Mouse (Mus musculus) intestine, embryonic 14.5 days (tissue): ENCODE results near the gene Smg9. TPM values are rescaled to one million over a fixed set of nuclear protein-coding genes. Genes with fewer than 3 reads are reported as not detected.

ENCODE experiments used
- ATAC-seq: fragments of 200-750 bp; cut with Nextera tagmentation; replicated peaks from 2 replicates; pipeline ENCODE4 v1.8.0; 2017; ENCODE audit warnings: low read depth, moderate number of reproducible peaks, moderate TSS enrichment, moderate library complexity; ENCODE audit not compliant: low FRiP score, low TSS enrichment
- DNase-seq: peaks from one replicate; pipeline ENCODE4 v3.0.0-alpha.2; 2018; ENCODE audit warnings: low spot score
- H3K27ac ChIP-seq: fragments of 300-500 bp; sonication (generic); 2 replicates; pipeline ENCODE4 v1.5.1; 2014; ENCODE audit warnings: low read depth, mild to moderate bottlenecking, control low read depth
- H3K27me3 ChIP-seq: fragments of 300-500 bp; sonication (generic); replicated peaks from 2 replicates; pipeline ENCODE4 v1.6.1; 2014; ENCODE audit warnings: low read length, control low read depth; ENCODE audit not compliant: control insufficient read depth, insufficient read depth
- H3K36me3 ChIP-seq: fragments of 300-500 bp; sonication (generic); 2 replicates; pipeline ENCODE4 v1.6.1; 2014; ENCODE audit warnings: low read length, control low read depth; ENCODE audit not compliant: control insufficient read depth, insufficient read depth
- H3K4me1 ChIP-seq: fragments of 300-500 bp; sonication (generic); replicated peaks from 2 replicates; pipeline ENCODE4 v1.6.1; 2014; ENCODE audit warnings: low read length, control low read depth, mixed read lengths; ENCODE audit not compliant: control insufficient read depth, insufficient read depth
- H3K4me2 ChIP-seq: fragments of 300-500 bp; sonication (generic); 2 replicates; pipeline ENCODE4 v1.6.1; 2014; ENCODE audit warnings: low read length
- H3K4me3 ChIP-seq: fragments of 300-500 bp; sonication (generic); 2 replicates; pipeline ENCODE4 v1.5.1; 2014; ENCODE audit warnings: low read depth, low read length, control low read depth, mixed read lengths
- H3K9ac ChIP-seq: fragments of 300-500 bp; sonication (generic); 2 replicates; pipeline ENCODE4 v1.6.1; 2014; ENCODE audit warnings: mild to moderate bottlenecking, low read length
- H3K9me3 ChIP-seq: fragments of 300-500 bp; sonication (generic); 2 replicates; pipeline ENCODE4 v1.6.1; 2016; ENCODE audit warnings: low read length, control low read depth; ENCODE audit not compliant: control insufficient read depth
- WGBS: fragments of 180-500 bp; shearing (Covaris S2); extraction: QIAGEN DNeasy Blood & Tissue Kit; methylation state at CpG from one replicate; pipeline ENCODE4 v1.1.7; 2014; 5-methylcytosine and 5-hydroxymethylcytosine counted together
- polyA plus RNA-seq: library from polyadenylated mRNA; unstranded; fragments of >200 nt; fragmentation: Nextera tagmentation; extraction: Ambion mirVana; gene quantifications from 2 replicates; pipeline ENCODE4 v1.2.1, GENCODE M21; 2014

Gene Smg9
- polyA plus RNA-seq, 1 experiment from 2014 or later, result 24.5 TPM

GRCm38 (mm10) chr7:24382730-24383372, 16.6 kb upstream of the Smg9 start:
- Histone ChIP-seq H3K9ac (no peak overlapping the region), H3K27ac (no peak overlapping the region), H3K4me2 (no peak overlapping the region), H3K9me3 (no peaks in the 10 kb centered on the region), H3K4me1 (peaks cover 8% of the 10 kb centered on the region), H3K27me3 (no peaks in the 10 kb centered on the region), H3K36me3 (no peaks in the 10 kb centered on the region), H3K4me3 (no peak overlapping the region)
- ATAC-seq, result no peak
- DNase-seq, result no peak
- WGBS, result 71% methylated on average over 16 of the region's 16 CpGs

- H3K4me1 ChIP-seq, result peaks cover 8% of the 10 kb centered on the region
- WGBS, result 69% methylated on average over 6 of the region's 6 CpGs
- no peak overlapping the region for H3K27ac ChIP-seq
- no peaks in the 10 kb centered on the region for H3K9me3 ChIP-seq
- no peak for DNase-seq
- H3K4me3 ChIP-seq, result no peak overlapping the region
- H3K4me2 ChIP-seq, result no peak overlapping the region
- no peaks in the 10 kb centered on the region for H3K27me3 ChIP-seq
- H3K36me3 ChIP-seq, result no peaks in the 10 kb centered on the region
- ATAC-seq, result no peak
- H3K9ac ChIP-seq, result no peak overlapping the region
Observed at GRCm38 (mm10) chr7:24384070-24384469, 15.3 kb upstream of the Smg9 start.

- DNase-seq, result peak; percentile 89
- no peak overlapping the region for H3K9ac ChIP-seq
- no peak overlapping the region for H3K4me3 ChIP-seq
- WGBS, result 8% methylated on average over 11 of the region's 11 CpGs
- H3K4me1 ChIP-seq, result peaks cover 5% of the 10 kb centered on the region
- H3K27ac ChIP-seq, result no peak overlapping the region
- no peaks in the 10 kb centered on the region for H3K9me3 ChIP-seq
- no peaks in the 10 kb centered on the region for H3K36me3 ChIP-seq
- H3K4me2 ChIP-seq, result no peak overlapping the region
- H3K27me3 ChIP-seq, result no peaks in the 10 kb centered on the region
- 0 out of 2 replicates have a peak, but pooled peaks have one; percentile 33 for ATAC-seq
Observed at GRCm38 (mm10) chr7:24384827-24385226, 14.6 kb upstream of the Smg9 start.

- H3K27me3 ChIP-seq, result no peaks in the 10 kb centered on the region
- ATAC-seq, result no peak
- no peak overlapping the region for H3K9ac ChIP-seq
- no peak overlapping the region for H3K27ac ChIP-seq
- H3K4me3 ChIP-seq, result no peak overlapping the region
- H3K9me3 ChIP-seq, result no peaks in the 10 kb centered on the region
- H3K4me2 ChIP-seq, result no peak overlapping the region
- no peaks in the 10 kb centered on the region for H3K36me3 ChIP-seq
- 74% methylated on average over 10 of the region's 10 CpGs for WGBS
- no peak for DNase-seq
- peaks cover 14% of the 10 kb centered on the region for H3K4me1 ChIP-seq
Observed at GRCm38 (mm10) chr7:24387059-24387556, 12.3 kb upstream of the Smg9 start.

GRCm38 (mm10) chr7:24389516-24390187, 9.8 kb upstream of the Smg9 start:
- no peak for ATAC-seq

GRCm38 (mm10) chr7:24390512-24390911, 8.9 kb upstream of the Smg9 start:
- no peaks in the 10 kb centered on the region for H3K36me3 ChIP-seq
- H3K27ac ChIP-seq, result no peak overlapping the region
- no peak for ATAC-seq
- H3K9ac ChIP-seq, result no peak overlapping the region
- H3K4me3 ChIP-seq, result no peak overlapping the region
- H3K27me3 ChIP-seq, result no peaks in the 10 kb centered on the region
- WGBS, result 53% methylated on average over 7 of the region's 7 CpGs
- peaks cover 14% of the 10 kb centered on the region for H3K4me1 ChIP-seq
- no peak for DNase-seq
- no peak overlapping the region for H3K4me2 ChIP-seq
- H3K9me3 ChIP-seq, result no peaks in the 10 kb centered on the region

More at GRCm38 (mm10) chr7:24389516-24390187, 9.8 kb upstream of the Smg9 start:
- H3K4me1 ChIP-seq, result peaks cover 14% of the 10 kb centered on the region
- DNase-seq, result no peak
- no peaks in the 10 kb centered on the region for H3K9me3 ChIP-seq
- no peaks in the 10 kb centered on the region for H3K36me3 ChIP-seq
- H3K27ac ChIP-seq, result no peak overlapping the region
- no peak overlapping the region for H3K9ac ChIP-seq
- H3K4me2 ChIP-seq, result no peak overlapping the region
- no peak overlapping the region for H3K4me3 ChIP-seq
- no peaks in the 10 kb centered on the region for H3K27me3 ChIP-seq
- 55% methylated on average over 13 of the region's 13 CpGs for WGBS

- H3K9me3 ChIP-seq, result no peaks in the 10 kb centered on the region
- ATAC-seq, result peak; percentile 83
- no peak overlapping the region for H3K9ac ChIP-seq
- DNase-seq, result peak; percentile 76
- H3K4me1 ChIP-seq, result peaks cover 14% of the 10 kb centered on the region
- H3K4me2 ChIP-seq, result peak overlapping the region; percentile 39
- no peaks in the 10 kb centered on the region for H3K27me3 ChIP-seq
- no peak overlapping the region for H3K4me3 ChIP-seq
- H3K36me3 ChIP-seq, result no peaks in the 10 kb centered on the region
- H3K27ac ChIP-seq, result peak overlapping the region; percentile 79
- 3% methylated on average over 5 of the region's 5 CpGs for WGBS
Observed at GRCm38 (mm10) chr7:24391077-24391476, 8.3 kb upstream of the Smg9 start.

GRCm38 (mm10) chr7:24391687-24392086, 7.7 kb upstream of the Smg9 start:
- Histone ChIP-seq H3K27ac (peak overlapping the region; percentile 79), H3K36me3 (no peaks in the 10 kb centered on the region), H3K9me3 (no peaks in the 10 kb centered on the region), H3K27me3 (no peaks in the 10 kb centered on the region), H3K4me2 (peak overlapping the region; percentile 39; the same call in 1 of the 2 replicates), H3K9ac (no peak overlapping the region), H3K4me3 (no peak overlapping the region), H3K4me1 (peaks cover 14% of the 10 kb centered on the region)
- ATAC-seq, result no peak
- 82% methylated on average over 2 of the region's 2 CpGs for WGBS
- DNase-seq, result no peak
